Mouse (Mus musculus): ENCODE results near the gene Kcnn1. TPM values are rescaled to one million over a fixed set of nuclear protein-coding genes. Genes with fewer than 3 reads are reported as not detected.

Kcnn1 gene
- polyA plus RNA-seq, 1 experiment, result 3.2 TPM

DNA sequence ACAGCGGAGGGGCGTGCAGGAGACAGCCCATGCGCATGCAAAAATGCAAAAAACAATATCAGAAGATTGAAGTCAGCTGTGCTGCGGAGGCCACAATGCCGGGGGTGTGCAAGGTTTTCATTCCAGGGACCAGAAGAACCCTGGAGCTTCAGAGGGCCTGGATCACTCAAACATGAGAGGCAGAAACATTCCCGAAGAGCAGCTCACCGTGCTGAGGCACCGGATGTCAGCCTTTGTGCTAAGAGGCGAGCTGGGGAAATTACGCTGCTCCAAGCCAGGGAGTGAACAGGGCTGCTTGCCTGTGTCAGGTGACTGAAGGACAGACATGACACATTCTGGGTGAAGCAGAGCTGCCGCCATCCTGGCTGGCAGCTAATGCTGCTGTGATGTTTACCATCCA is 17.5 kb upstream of the Kcnn1 start:
- Histone ChIP-seq H3ac (ENCODE audit: control insufficient read depth, insufficient read length, low read depth) (no peak overlapping the region), H3K27me3 (ENCODE audit: control insufficient read depth, insufficient read depth, insufficient read length) (no peaks in the 10 kb centered on the region), H3K79me3 (ENCODE audit: low read depth) (no peaks in the 10 kb centered on the region), H3K4me3 (ENCODE audit: insufficient read depth, poor library complexity, severe bottlenecking) (no peak overlapping the region), H3K36me3 (ENCODE audit: control insufficient read depth, insufficient read depth) (no peaks in the 10 kb centered on the region), H3K79me2 (ENCODE audit: control insufficient read depth, insufficient read depth) (no peaks in the 10 kb centered on the region)
- TF ChIP-seq USF1 (IDR thresholded peaks at IDR 0.05; ENCODE audit: low read depth) (peak; percentile 47), MAX (IDR thresholded peaks at IDR 0.05) (no peak)

DNA sequence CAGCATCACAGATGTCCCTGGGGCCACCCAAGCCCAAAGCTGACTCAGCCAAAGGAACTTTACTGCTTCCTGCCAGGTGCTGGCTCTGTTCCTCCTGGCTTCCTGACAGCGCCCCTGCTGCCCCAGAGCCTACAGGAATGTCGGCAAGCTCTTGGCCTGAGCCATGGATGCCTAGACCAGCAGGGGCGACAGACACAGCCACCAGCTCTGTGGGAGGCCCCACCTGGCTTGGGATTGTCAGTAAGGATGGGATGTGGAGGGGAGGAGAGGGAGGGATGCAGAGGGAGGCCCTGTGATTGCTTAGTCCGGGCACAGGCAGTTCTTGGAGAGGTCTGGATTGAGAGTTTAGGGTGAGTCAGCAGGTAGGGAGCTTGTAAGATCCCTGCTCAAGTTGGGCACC is 17.1 kb upstream of the Kcnn1 start:
- Histone ChIP-seq H3K79me3 (ENCODE audit: low read depth) (no peaks in the 10 kb centered on the region), H3K4me3 (ENCODE audit: insufficient read depth, poor library complexity, severe bottlenecking) (no peak overlapping the region), H3ac (ENCODE audit: control insufficient read depth, insufficient read length, low read depth) (no peak overlapping the region), H3K79me2 (ENCODE audit: control insufficient read depth, insufficient read depth) (no peaks in the 10 kb centered on the region), H3K27me3 (ENCODE audit: control insufficient read depth, insufficient read depth, insufficient read length) (no peaks in the 10 kb centered on the region), H3K36me3 (ENCODE audit: control insufficient read depth, insufficient read depth) (no peaks in the 10 kb centered on the region)
- peak; percentile 37 for TF ChIP-seq MYOD1 (IDR thresholded peaks at IDR 0.05; ENCODE audit: control insufficient read depth, insufficient read length, low read depth)
- no peak for TF ChIP-seq FOSL1 (IDR thresholded peaks at IDR 0.05; ENCODE audit: insufficient read depth, low read length, poor library complexity, severe bottlenecking)

DNA sequence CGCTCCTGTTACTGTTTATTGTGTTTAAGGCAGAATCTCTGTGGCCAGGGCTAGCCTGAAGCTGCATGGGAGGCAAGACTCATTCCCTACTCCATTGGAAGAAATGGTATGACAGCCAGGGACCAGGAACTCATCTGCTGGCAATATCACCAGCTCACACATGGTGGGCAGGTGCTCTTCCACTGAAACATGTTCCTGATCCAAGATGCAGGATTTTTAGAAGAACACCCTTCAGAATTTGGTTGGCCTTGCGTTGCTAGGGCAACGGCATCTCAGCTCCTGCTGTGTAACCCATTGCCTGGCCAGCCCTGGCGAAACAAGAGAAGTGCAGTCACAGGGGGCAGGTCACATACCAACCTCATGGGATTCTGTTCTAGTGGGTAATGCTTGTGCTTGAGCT is 16.4 kb upstream of the Kcnn1 start:
- TF ChIP-seq FOSL1 (IDR thresholded peaks at IDR 0.05; ENCODE audit: insufficient read depth, low read length, poor library complexity, severe bottlenecking), result no peak
- TF ChIP-seq MYOG (IDR thresholded peaks at IDR 0.05; ENCODE audit: control insufficient read depth, extremely low read depth, insufficient read length), result no peak
- TF ChIP-seq MAX (IDR thresholded peaks at IDR 0.05), result no peak
- TF ChIP-seq CTCF (IDR thresholded peaks at IDR 0.05; ENCODE audit: control insufficient read depth, insufficient read depth, insufficient read length), result no peak
- TF ChIP-seq USF1 (IDR thresholded peaks at IDR 0.05; ENCODE audit: low read depth), result no peak
- no peak for TF ChIP-seq MYOD1 (IDR thresholded peaks at IDR 0.05; ENCODE audit: control insufficient read depth, insufficient read length, low read depth)
- TF ChIP-seq CEBPB (IDR thresholded peaks at IDR 0.05; ENCODE audit: low read depth), result no peak
- Histone ChIP-seq H3K27me3 (ENCODE audit: control insufficient read depth, insufficient read depth, insufficient read length) (no peaks in the 10 kb centered on the region), H3K4me3 (ENCODE audit: insufficient read depth, poor library complexity, severe bottlenecking) (no peak overlapping the region)

DNA sequence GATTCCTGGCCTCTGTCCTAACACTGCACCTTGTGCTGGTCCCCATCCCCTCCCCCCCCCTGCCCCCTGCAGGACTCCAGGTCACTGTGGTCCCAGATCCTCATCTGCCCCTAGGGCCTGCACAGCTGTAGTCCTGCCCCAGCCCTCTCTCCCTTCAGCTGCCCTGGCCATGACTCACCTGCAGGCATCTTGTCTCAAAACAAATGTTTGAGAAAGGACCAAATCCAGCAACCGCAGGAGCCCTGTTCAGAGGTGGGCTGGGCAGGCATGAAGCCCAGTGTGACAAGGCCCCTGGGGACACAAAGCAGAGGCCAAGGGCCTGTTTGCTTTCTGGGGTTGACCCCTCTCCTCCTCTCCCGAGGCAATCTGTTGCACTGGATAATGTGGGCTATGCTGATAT is 15.1 kb upstream of the Kcnn1 start:
- Histone ChIP-seq H3K79me2 (ENCODE audit: control insufficient read depth, insufficient read depth) (peaks cover under 1% of the 10 kb centered on the region), H3K36me3 (ENCODE audit: control insufficient read depth, insufficient read depth) (no peaks in the 10 kb centered on the region), H3K27me3 (ENCODE audit: control insufficient read depth, insufficient read depth, insufficient read length) (no peaks in the 10 kb centered on the region), H3K79me3 (ENCODE audit: low read depth) (no peaks in the 10 kb centered on the region), H3ac (ENCODE audit: control insufficient read depth, insufficient read length, low read depth) (no peak overlapping the region), H3K4me3 (ENCODE audit: insufficient read depth, poor library complexity, severe bottlenecking) (no peak overlapping the region)
- TF ChIP-seq FOSL1 (IDR thresholded peaks at IDR 0.05; ENCODE audit: insufficient read depth, low read length, poor library complexity, severe bottlenecking), result no peak
- TF ChIP-seq MYOG (IDR thresholded peaks at IDR 0.05; ENCODE audit: control insufficient read depth, extremely low read depth, insufficient read length), result no peak
- no peak for TF ChIP-seq CEBPB (IDR thresholded peaks at IDR 0.05; ENCODE audit: low read depth)
- peak; percentile 67 for TF ChIP-seq MYOD1 (IDR thresholded peaks at IDR 0.05; ENCODE audit: control insufficient read depth, insufficient read length, low read depth)

More for the DNA sequence above, 16.4 kb upstream of the Kcnn1 start:
- H3K36me3 ChIP-seq (ENCODE audit: control insufficient read depth, insufficient read depth), result no peaks in the 10 kb centered on the region
- H3K79me2 ChIP-seq (ENCODE audit: control insufficient read depth, insufficient read depth), result no peaks in the 10 kb centered on the region
- H3ac ChIP-seq (ENCODE audit: control insufficient read depth, insufficient read length, low read depth), result no peak overlapping the region
- no peaks in the 10 kb centered on the region for H3K79me3 ChIP-seq (ENCODE audit: low read depth)

DNA sequence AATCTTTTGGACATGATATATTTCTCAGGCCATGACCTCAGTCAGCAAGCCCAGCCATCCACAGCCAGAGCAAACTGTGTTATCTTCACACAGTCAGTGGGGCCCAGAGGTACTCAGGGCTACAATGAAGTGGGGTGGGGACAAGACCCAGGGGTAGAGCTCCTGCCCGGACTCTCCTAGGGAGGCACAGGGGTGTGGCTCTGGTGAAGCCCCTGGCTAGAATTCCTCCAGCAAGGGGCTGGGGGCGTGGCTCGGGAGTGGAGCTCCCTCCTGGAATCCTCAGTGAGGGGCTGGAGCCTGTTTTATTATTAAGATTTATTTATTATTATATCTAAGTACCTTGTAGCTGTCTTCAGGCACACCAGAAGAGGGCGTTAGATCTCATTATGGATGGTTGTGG is 13.3 kb upstream of the Kcnn1 start:
- Histone ChIP-seq H3ac (ENCODE audit: control insufficient read depth, insufficient read length, low read depth) (no peak overlapping the region), H3K27me3 (ENCODE audit: control insufficient read depth, insufficient read depth, insufficient read length) (no peaks in the 10 kb centered on the region), H3K4me3 (ENCODE audit: insufficient read depth, poor library complexity, severe bottlenecking) (no peak overlapping the region), H3K36me3 (ENCODE audit: control insufficient read depth, insufficient read depth) (no peaks in the 10 kb centered on the region), H3K79me3 (ENCODE audit: low read depth) (peaks cover 9% of the 10 kb centered on the region), H3K79me2 (ENCODE audit: control insufficient read depth, insufficient read depth) (peaks cover 18% of the 10 kb centered on the region)
- TF ChIP-seq MYOD1 (IDR thresholded peaks at IDR 0.05; ENCODE audit: control insufficient read depth, insufficient read length, low read depth), result no peak
- no peak for TF ChIP-seq MAX (IDR thresholded peaks at IDR 0.05)
- TF ChIP-seq CEBPB (IDR thresholded peaks at IDR 0.05; ENCODE audit: low read depth), result no peak
- TF ChIP-seq FOSL1 (IDR thresholded peaks at IDR 0.05; ENCODE audit: insufficient read depth, low read length, poor library complexity, severe bottlenecking), result no peak
- TF ChIP-seq MYOG (IDR thresholded peaks at IDR 0.05; ENCODE audit: control insufficient read depth, extremely low read depth, insufficient read length), result no peak
- TF ChIP-seq USF1 (IDR thresholded peaks at IDR 0.05; ENCODE audit: low read depth), result no peak
- TF ChIP-seq CTCF (IDR thresholded peaks at IDR 0.05; ENCODE audit: control insufficient read depth, insufficient read depth, insufficient read length), result no peak

DNA sequence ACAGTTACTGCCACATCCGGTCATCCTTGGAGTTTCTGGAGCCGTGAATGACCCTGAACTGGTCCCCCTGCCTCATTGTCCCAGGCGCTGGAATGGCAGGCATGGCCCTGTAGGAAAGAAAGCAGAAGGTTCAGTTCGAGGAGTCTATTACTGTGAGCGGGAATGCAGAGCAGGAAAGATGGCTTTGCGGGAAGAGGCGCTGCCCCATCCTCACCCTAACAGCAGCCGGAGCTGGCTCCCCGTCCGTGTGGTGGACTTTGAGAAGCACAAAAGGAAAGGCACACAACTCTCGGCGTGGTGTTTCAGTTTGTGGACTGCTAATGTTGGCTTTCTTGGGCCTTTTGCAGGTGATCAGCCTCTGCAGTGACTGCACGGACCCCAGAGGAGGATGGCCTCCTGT is 11.4 kb upstream of the Kcnn1 start:
- no peak overlapping the region for H3K4me3 ChIP-seq (ENCODE audit: insufficient read depth, poor library complexity, severe bottlenecking)
- H3K36me3 ChIP-seq (ENCODE audit: control insufficient read depth, insufficient read depth), result no peaks in the 10 kb centered on the region
- peaks cover 27% of the 10 kb centered on the region for H3K79me2 ChIP-seq (ENCODE audit: control insufficient read depth, insufficient read depth)
- no peak for TF ChIP-seq USF1 (IDR thresholded peaks at IDR 0.05; ENCODE audit: low read depth)
- no peak for TF ChIP-seq MYOD1 (IDR thresholded peaks at IDR 0.05; ENCODE audit: control insufficient read depth, insufficient read length, low read depth)
- no peak for TF ChIP-seq FOSL1 (IDR thresholded peaks at IDR 0.05; ENCODE audit: insufficient read depth, low read length, poor library complexity, severe bottlenecking)
- no peak for TF ChIP-seq CTCF (IDR thresholded peaks at IDR 0.05; ENCODE audit: control insufficient read depth, insufficient read depth, insufficient read length)
- H3K79me3 ChIP-seq (ENCODE audit: low read depth), result peaks cover 9% of the 10 kb centered on the region
- H3ac ChIP-seq (ENCODE audit: control insufficient read depth, insufficient read length, low read depth), result no peak overlapping the region
- H3K27me3 ChIP-seq (ENCODE audit: control insufficient read depth, insufficient read depth, insufficient read length), result no peaks in the 10 kb centered on the region
